Mouse (Mus musculus): ENCODE results near the gene Spire2.

GRCm38 (mm10) chr8:123292785-123293184, 39.7 kb upstream of the Spire2 start:
- TF ChIP-seq CTCF (conservative IDR thresholded peaks at IDR 0.05; ENCODE audit: low read length) (no peak), POU5F1 (IDR thresholded peaks at IDR 0.05; ENCODE audit: borderline replicate concordance, low read length) (no peak), NANOG (IDR thresholded peaks at IDR 0.05; ENCODE audit: borderline replicate concordance, low read length) (no peak)

All from E14TG2a.4 (cell line).